Mouse (Mus musculus): Measurements from ENCODE around the gene Kars. TPM values are rescaled to one million over a fixed set of nuclear protein-coding genes. Genes with fewer than 3 reads are reported as not detected.

The Kars gene
- polyA plus RNA-seq, 3 experiments from 2014 or later: 147 to 171 (median 151) TPM

DNA sequence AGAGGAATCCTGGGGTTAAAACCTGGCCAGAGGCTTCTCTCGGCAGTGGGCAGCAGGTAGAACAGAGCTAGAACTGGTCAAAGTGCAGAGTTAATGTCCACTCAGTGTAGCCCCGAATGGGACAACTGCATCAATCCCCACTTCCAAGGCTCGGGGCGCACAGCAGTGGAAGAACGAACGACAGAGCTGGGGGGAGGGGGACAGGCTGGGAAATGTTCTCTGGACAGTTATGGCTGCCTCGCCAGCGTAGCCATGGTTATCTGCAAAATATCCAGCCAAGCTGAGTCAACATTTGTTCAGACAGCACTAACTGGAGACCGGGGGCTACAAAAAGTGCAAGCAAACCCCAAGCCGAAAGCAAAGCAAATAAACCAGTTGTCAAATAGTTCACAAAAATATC, 33.0 kb downstream of the Kars start:
- no peak for ATAC-seq

DNA sequence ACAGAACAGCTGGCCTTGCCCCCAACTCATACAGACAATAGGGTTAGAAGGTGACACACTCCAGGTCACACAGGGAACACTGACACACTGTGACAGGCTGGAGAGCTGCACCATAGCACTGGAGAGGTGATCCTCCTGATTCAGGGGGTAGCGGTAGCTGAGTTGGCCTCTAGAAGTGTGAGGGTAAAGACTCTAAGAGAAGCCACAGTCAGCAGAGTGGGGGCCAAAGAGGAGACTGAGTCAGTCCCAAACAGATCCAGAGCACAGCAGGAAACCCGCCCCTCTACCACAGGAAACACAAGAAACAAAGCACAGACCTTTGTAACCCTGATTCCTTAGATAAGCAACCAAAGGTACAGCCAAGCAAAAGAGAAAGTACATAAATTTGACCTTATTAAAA, 34.8 kb downstream of the Kars start:
- peak; percentile 98 for ATAC-seq

DNA sequence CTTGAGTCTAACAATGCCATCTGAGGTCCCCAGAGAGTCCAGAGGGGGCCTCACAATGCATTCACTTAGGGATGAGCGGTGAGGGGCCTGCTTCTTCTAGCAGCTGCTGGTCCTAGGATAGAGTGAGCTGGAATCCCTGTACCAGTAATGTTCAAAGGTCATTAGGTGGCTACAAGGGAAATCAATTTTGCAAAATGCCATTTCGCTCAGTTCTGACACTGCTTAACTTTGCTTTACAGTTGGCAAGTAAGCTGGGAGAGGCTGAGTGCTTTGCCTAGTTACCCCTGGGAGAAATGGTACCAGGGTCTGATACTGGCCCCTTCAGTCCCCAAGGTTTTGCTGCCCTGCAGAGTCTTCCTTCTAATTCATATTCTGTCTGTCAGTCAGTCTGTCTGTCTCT, 35.4 kb downstream of the Kars start:
- ATAC-seq: no peak

DNA sequence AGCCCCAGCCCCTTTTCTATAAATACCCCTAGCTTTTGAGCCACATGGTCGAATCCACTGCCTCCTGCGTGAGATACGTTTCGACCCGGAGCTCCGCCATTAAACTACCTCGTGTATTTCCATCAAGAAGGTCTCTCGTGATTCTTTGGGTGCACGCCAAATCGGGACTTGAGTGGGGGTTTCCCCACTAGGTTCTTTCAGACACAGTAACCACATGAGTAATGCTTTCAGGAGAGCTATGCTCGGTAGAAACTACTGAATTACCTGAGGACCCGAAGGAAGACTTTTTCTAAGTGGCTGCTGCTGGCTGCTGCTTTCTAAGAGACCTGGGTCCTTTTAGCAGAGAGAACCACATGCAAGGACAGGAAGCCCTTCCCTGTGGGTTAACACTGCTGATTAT, 37.0 kb downstream of the Kars start:
- no peak for ATAC-seq

GRCm38 (mm10) chr8:111968991-111969390, 42.1 kb downstream of the Kars start:
- no peak for ATAC-seq

GRCm38 (mm10) chr8:111968541-111968940, 42.6 kb downstream of the Kars start:
- ATAC-seq: no peak

GRCm38 (mm10) chr8:111967246-111967870, 43.8 kb downstream of the Kars start:
- peak; percentile 21 for ATAC-seq

DNA sequence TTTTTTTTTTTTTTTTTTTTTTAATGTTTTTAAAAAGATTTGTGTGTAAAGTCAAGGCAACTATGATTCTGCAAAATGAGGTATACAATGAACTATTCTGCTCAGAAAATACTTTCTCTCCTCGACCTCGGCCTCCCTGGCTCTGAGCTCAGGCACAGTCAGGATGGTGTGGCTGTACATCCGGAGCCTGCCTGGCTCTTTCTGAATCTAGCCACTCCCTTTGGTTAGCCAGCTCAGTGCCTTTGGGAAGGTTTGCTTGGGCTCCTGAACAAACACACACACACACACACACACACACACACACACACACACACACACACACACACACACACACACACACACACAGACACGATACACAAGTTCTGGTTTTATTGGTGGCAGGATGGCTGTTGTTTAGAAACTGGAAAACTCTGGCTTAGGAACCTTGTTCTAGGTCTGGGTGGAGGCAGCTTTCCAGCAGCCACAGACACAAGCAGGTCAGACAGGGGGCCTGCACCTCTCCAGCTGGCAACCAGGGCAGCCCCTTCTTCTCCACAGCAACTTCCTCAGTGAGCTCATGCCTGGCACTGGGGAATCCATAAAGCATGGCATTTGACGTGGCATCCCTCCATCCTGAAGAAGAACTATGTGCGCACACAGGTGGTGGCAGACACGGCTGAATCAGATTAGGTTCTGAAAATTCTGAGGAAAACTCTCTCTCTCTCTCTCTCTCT, 46.1 kb downstream of the Kars start:
- no peak for ATAC-seq

DNA sequence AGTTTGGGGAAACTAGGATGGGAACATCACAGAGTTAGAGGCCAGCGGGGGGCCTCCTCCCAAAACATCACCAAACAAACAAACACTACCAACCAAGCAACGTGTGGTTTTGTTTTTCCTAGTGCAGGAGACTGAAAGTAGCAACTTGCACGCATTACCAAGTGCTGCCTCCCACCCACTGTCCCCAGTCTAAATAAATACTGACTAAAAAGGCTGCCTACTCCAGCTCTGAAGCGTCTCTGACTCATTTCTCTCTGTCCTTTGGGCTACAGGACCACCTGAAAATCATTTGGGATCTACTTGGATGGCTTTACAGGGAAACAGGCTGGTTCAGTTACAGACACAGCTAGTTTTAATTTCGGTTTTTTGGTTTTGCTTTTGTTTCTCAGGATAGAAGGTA, 46.8 kb downstream of the Kars start:
- no peak for ATAC-seq

- ATAC-seq: no peak
Measured at GRCm38 (mm10) chr8:111963546-111963945, 47.6 kb downstream of the Kars start.

DNA sequence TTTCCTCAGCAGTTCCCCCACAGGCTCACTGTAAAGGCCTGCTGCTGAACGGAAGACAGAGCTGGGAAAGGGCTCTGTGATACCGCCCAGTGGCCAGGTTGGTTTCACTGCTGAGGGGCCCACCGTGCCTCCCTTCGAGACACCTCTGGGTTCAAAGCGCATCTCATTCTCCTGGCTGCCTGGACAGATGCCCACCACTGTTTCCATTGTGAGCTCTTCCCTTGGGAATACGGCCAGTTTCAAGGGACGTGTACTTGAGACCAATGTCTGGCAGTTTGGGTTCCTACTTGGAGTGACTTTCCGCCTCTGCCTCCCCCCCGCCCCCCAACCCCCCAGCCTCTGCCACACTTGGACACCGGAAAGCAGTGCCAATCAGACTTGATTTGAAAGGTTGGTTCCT, 48.0 kb downstream of the Kars start:
- no peak for ATAC-seq

GRCm38 (mm10) chr8:111962589-111962988, 48.5 kb downstream of the Kars start:
- no peak for ATAC-seq

GRCm38 (mm10) chr8:111961330-111961729, 49.8 kb downstream of the Kars start:
- peak; percentile 35 for ATAC-seq

DNA sequence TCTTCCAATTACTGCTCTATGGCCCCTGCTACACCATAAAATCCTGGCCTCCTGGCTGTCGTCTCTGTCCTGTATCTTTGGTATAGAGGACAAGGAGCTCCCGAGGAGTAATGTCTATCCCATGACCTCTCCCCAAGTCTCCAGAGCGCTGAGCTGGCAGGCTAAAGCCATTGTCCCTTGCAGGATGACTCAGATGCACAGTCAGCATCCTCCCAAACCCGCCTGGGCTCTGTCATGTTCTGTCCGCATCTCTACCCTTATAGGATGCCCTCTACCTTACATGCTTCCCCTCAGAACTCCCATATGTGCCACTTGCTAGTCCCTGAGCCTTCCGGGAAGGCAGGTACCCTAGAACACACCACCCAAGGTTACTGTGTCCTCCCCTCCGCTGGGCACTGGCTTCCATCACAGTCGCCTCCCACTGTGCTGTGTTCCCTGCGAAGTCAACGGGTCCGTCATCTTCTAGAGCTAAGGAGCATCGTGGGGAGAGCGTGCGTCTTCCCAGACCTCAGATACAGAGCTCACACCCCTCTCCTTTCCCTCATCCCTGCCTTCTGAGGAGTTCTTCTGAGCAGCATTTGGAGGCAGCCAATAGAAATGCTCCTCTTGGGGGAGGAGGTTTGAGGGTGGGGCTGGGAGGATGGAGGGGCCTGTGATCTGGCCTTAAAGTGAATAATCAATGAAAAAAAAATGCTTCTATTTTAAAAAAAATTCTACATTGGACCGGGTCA, 50.4 kb downstream of the Kars start:
- no peak for ATAC-seq

- no peak for ATAC-seq
Measured at GRCm38 (mm10) chr8:111957231-111957630, 53.9 kb downstream of the Kars start.

GRCm38 (mm10) chr8:111955879-111956278, 55.2 kb downstream of the Kars start:
- ATAC-seq: peak; percentile 30

GRCm38 (mm10) chr8:111954844-111955594, 56.1 kb downstream of the Kars start:
- peak; percentile 53 for ATAC-seq

DNA sequence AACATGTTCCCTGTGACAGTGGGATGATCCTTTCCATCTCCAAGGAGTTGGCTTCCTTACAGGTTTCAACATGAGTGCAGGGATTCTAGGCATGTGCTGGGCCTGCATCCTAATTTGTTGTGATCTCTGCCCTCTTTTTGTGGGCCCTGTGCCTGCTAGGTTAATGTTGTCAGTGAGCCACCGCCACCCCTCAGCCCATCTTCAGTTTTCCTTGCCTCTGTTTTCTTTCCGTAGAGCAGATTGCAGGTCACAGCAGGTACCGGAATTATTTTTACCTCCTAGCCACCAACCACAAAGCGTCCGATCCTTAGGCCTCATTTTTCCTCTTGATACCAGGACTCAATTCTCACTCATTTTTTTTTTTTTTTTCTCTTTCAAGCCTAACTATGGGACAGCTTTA, 59.2 kb downstream of the Kars start:
- no peak for ATAC-seq

DNA sequence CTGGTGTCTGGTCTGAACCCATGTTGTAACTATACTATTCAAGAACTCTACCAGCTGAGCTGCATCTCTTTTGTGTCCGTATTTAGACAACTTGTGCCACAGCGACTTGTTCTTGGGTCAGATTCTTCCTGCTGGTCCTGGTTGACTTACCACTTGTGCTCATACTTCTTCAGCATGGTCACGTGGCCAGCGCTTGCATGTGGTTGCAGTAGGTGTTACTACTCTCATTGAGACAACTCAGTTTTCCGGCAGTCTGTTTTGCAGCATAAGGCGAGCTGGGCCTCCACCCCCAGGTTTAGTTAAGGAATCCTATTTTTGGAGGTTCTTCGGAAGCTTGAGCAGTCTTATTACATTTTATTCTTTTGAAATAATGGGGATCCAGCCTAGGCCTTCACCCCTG, 59.8 kb downstream of the Kars start:
- no peak for ATAC-seq

DNA sequence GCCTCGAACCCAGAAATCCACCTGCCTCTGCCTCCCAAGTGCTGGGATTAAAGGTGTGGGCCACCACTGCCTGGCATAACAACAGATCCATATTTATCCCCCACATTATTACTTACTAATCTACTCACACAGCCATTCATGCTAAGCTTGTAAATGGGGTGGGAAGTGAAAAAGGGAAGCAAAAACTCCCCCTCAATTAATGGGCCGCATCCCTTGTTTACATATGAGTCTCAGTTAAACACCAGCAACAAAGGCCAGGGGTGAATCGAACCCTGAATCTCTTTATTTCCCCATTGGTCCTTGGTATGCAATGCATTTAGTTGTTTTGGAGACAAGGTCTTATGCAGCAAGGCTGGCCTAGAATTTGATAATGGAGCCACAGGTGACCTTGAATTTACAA, 60.3 kb downstream of the Kars start:
- no peak for ATAC-seq

- no peak for ATAC-seq
Measured at GRCm38 (mm10) chr8:111947954-111948353, 63.2 kb downstream of the Kars start.

GRCm38 (mm10) chr8:111947144-111947543, 64.0 kb downstream of the Kars start:
- no peak for ATAC-seq

- no peak for ATAC-seq
Measured at GRCm38 (mm10) chr8:111943544-111943943, 67.6 kb downstream of the Kars start.

Data from inflammation-experienced regulatory T-cells, adult 6 months (primary cell).